Mouse (Mus musculus): Measurements from ENCODE around the gene Bricd5. TPM values are rescaled to one million over a fixed set of nuclear protein-coding genes. Genes with fewer than 3 reads are reported as not detected.
A peak's percentile ranks its signal among the peaks of the same experiment; 100 is the strongest.

Bricd5 gene
- polyA plus RNA-seq, 1 experiment from 2014 or later: not detected

DNA sequence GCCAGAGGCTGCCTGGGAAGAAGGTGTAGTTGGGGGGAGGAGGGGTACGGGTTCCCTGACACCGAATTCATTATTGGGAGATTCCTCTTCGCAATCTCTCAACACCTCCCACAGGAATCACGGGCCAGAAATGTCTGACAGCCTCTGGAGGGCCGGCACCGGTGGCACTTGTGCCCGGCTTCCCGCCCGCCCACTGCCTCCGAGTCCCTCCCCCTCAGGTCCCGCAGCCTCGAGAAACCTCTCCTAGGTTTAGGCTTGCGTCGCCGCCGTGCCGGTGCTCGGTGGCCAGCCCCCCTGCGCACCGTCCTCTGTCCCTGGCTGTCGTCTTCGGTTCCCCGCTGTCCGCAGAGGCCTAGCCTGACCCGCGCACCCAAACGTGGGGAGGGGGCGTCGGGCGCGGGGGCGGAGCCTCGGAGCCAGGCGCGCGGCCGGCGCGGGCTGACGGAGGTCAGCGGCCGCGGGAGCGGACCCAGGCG, 14.5 kb downstream of the Bricd5 start, which contains the start of gene Caskin1:
TSS of gene Caskin1 (plus strand) at position 416 of the 476 bp plus-strand sequence.
- ATAC-seq (ENCODE audit: low FRiP score, low TSS enrichment) (peak; percentile 57), DNase-seq (peak; percentile 82)
- H3K27ac ChIP-seq (replicated peaks; ENCODE audit: low read depth, low read length): peak within 1 kb of the TSS; percentile 96
- peak within 1 kb of the TSS; percentile 94 for H3K9ac ChIP-seq (replicated peaks; ENCODE audit: low read length)
- WGBS: under 1% methylated on average over 41 of the region's 45 CpGs
- H3K4me1 ChIP-seq (ENCODE audit: control insufficient read depth, insufficient read depth, low read length): peaks cover 23% of the 10 kb centered on the region
- H3K9me3 ChIP-seq (ENCODE audit: control insufficient read depth, low read length): no peaks in the 10 kb centered on the region
- H3K27me3 ChIP-seq (ENCODE audit: control insufficient read depth, insufficient read depth, low read length): no peaks in the 10 kb centered on the region
- peak within 1 kb of the TSS; percentile 74 for H3K4me2 ChIP-seq (ENCODE audit: low read length)
- H3K36me3 ChIP-seq (ENCODE audit: control insufficient read depth, insufficient read depth, low read length): no peaks in the 10 kb centered on the region
- peak within 1 kb of the TSS; percentile 93 for H3K4me3 ChIP-seq (replicated peaks; ENCODE audit: low read depth, low read length)

DNA sequence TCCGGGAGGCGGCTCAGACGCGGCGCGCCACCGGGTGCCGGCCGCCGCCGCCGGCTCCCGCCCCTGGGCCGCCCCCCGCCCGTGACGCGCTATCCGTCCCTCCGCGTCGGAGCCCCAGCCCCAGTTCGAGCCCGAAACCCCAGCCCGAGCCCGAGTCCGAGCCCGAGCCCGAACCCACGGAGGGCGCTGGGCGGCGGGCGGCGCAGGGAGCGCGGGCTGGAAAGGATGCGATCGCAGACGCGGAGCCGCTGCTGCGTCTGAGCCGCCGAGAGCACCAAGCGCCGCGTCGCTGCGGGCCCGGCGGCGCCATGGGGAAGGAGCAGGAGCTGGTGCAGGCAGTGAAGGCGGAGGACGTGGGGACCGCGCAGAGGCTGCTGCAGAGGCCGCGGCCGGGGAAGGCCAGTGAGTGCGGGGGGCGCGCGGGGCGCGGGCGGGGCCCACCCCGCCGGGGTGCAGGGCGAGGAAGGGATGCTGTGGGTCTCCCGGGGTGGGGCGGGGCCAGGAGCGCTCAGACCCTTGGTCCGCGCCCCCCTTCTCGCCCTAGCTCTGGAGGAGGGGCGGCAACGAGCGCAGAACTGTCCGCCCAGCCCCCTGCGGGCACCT, 15.1 kb downstream of the Bricd5 start:
- Histone ChIP-seq H3K4me2 (ENCODE audit: low read length) (peak overlapping the region; percentile 74), H3K27me3 (ENCODE audit: control insufficient read depth, insufficient read depth, low read length) (no peaks in the 10 kb centered on the region), H3K4me3 (replicated peaks; ENCODE audit: low read depth, low read length) (peak overlapping the region; percentile 93), H3K4me1 (ENCODE audit: control insufficient read depth, insufficient read depth, low read length) (peaks cover 23% of the 10 kb centered on the region), H3K9me3 (ENCODE audit: control insufficient read depth, low read length) (no peaks in the 10 kb centered on the region), H3K36me3 (ENCODE audit: control insufficient read depth, insufficient read depth, low read length) (no peaks in the 10 kb centered on the region), H3K9ac (replicated peaks; ENCODE audit: low read length) (peak overlapping the region; percentile 94), H3K27ac (replicated peaks; ENCODE audit: low read depth, low read length) (peak overlapping the region; percentile 96)
- ATAC-seq (ENCODE audit: low FRiP score, low TSS enrichment): peak; percentile 83
- DNase-seq: peak; percentile 82
- under 1% methylated on average over 44 of the region's 81 CpGs for WGBS

DNA sequence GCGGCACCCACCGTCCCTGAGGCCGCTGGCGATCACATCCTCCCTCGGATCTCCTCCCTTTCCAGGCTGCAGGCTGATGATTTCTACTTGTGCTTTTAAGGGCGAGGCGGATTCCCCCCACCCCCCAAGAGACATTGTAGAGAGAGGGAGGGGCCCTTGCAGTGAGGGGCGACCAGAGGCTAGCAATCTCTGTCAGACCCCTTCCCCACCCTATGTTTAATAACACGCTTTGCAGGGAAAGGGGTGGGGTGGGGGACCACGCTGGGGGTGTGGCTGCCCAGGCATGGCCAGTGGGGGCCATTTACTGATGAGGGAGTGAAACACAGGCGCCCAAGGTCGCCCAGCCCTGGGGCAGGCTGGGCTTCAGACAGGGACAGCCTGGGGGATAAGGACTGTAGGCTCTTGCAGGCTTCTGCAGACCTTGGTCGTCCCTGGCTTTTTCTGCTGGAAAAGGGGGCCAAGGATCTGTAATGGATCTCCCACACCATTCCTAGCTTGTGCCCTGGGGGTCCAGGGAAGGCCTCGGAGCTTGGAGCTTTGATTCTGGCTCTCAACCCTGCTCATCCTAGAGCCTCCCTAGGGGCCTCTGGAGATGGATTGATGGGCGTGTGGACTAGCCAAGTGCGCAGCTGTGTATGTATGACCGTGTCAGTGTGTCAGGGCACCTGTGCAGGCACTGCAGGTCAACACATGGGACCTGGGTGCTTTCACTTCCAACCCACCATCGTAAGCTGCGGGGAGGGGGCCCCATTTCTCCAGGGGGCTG, 15.8 kb downstream of the Bricd5 start:
- no peaks in the 10 kb centered on the region for H3K9me3 ChIP-seq (ENCODE audit: control insufficient read depth, low read length)
- peak overlapping the region; percentile 94 for H3K9ac ChIP-seq (replicated peaks; ENCODE audit: low read length)
- H3K4me2 ChIP-seq (ENCODE audit: low read length): peak overlapping the region; percentile 74
- 14% methylated on average over 16 of the region's 19 CpGs for WGBS
- no peaks in the 10 kb centered on the region for H3K36me3 ChIP-seq (ENCODE audit: control insufficient read depth, insufficient read depth, low read length)
- ATAC-seq (ENCODE audit: low FRiP score, low TSS enrichment): peak; percentile 41
- H3K27ac ChIP-seq (replicated peaks; ENCODE audit: low read depth, low read length): peak overlapping the region; percentile 96
- DNase-seq: peak; percentile 57
- H3K4me3 ChIP-seq (replicated peaks; ENCODE audit: low read depth, low read length): peak overlapping the region; percentile 93
- H3K4me1 ChIP-seq (ENCODE audit: control insufficient read depth, insufficient read depth, low read length): peaks cover 23% of the 10 kb centered on the region
- H3K27me3 ChIP-seq (ENCODE audit: control insufficient read depth, insufficient read depth, low read length): no peaks in the 10 kb centered on the region

DNA sequence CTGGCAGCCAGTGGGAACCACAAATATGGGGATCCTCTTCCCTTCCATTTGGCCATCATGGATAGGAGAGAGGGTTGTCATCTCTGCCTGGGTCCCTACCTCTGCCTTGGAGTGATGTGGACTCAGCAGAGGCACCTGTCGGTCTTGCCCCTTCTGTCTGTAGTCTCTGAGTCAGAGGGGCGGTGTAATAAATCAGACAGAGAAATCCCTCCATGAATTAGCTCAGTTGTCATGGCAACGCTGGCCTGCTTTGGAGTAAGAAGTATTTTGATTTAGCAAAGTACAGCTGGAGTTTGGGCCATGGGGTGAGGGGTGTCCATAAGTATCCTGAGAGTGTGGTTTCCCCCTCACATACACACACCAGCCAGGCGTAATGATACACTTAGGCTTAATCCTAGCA, 16.7 kb downstream of the Bricd5 start:
- ATAC-seq (ENCODE audit: low FRiP score, low TSS enrichment) (no peak), DNase-seq (peak; percentile 74)
- no peaks in the 10 kb centered on the region for H3K9me3 ChIP-seq (ENCODE audit: control insufficient read depth, low read length)
- H3K27me3 ChIP-seq (ENCODE audit: control insufficient read depth, insufficient read depth, low read length): no peaks in the 10 kb centered on the region
- peak overlapping the region; percentile 74 for H3K4me2 ChIP-seq (ENCODE audit: low read length)
- 51% methylated on average over 4 of the region's 4 CpGs for WGBS
- H3K4me3 ChIP-seq (replicated peaks; ENCODE audit: low read depth, low read length): no peak overlapping the region
- peak overlapping the region; percentile 94; the same call in 1 of the 2 replicates for H3K9ac ChIP-seq (replicated peaks; ENCODE audit: low read length)
- H3K27ac ChIP-seq (replicated peaks; ENCODE audit: low read depth, low read length): peak overlapping the region; percentile 96; the same call in 1 of the 2 replicates
- no peaks in the 10 kb centered on the region for H3K36me3 ChIP-seq (ENCODE audit: control insufficient read depth, insufficient read depth, low read length)
- peaks cover 23% of the 10 kb centered on the region for H3K4me1 ChIP-seq (ENCODE audit: control insufficient read depth, insufficient read depth, low read length)

DNA sequence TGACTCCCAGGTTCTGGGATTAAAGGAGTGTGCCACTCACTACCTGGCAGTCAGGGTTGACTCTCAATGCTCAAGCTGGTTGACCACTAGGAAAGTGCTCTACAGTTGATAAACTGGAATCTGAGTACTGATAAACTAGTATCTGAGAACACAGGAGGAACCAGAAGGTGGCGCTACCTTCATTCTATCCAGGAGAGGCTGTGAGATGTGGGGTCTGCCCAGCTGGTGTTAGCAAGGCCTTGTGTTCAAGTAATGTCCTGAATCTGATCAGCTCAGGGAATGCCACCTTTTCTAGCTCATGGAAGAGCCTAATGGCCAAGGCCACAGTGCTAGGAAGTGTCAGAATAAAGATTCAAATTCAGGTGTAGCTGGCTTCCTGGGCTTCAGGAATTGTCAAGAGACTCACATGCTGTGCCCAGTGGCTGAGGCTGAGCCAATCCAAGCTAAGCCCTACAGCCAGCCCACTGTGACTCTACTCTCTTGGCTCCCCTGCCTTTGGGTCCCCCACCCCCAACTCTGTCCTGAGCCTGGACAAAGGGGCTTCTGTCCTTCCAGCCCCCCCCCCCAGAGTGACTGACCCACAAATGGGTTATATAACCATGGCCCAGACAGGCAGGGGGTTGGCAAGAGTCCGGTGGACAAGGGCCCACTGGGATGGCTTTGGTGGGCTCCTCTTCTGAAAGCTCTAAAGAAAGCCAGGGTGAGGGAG, 21.1 kb downstream of the Bricd5 start:
- DNase-seq (peak; percentile 76), ATAC-seq (ENCODE audit: low FRiP score, low TSS enrichment) (no peak)
- no peak overlapping the region for H3K4me2 ChIP-seq (ENCODE audit: low read length)
- no peak overlapping the region for H3K27ac ChIP-seq (replicated peaks; ENCODE audit: low read depth, low read length)
- H3K9ac ChIP-seq (replicated peaks; ENCODE audit: low read length): no peak overlapping the region
- H3K9me3 ChIP-seq (ENCODE audit: control insufficient read depth, low read length): no peaks in the 10 kb centered on the region
- peaks cover 11% of the 10 kb centered on the region for H3K4me1 ChIP-seq (ENCODE audit: control insufficient read depth, insufficient read depth, low read length)
- H3K4me3 ChIP-seq (replicated peaks; ENCODE audit: low read depth, low read length): no peak overlapping the region
- 43% methylated on average over 2 of the region's 2 CpGs for WGBS
- peaks cover 42% of the 10 kb centered on the region for H3K36me3 ChIP-seq (ENCODE audit: control insufficient read depth, insufficient read depth, low read length)
- no peaks in the 10 kb centered on the region for H3K27me3 ChIP-seq (ENCODE audit: control insufficient read depth, insufficient read depth, low read length)

DNA sequence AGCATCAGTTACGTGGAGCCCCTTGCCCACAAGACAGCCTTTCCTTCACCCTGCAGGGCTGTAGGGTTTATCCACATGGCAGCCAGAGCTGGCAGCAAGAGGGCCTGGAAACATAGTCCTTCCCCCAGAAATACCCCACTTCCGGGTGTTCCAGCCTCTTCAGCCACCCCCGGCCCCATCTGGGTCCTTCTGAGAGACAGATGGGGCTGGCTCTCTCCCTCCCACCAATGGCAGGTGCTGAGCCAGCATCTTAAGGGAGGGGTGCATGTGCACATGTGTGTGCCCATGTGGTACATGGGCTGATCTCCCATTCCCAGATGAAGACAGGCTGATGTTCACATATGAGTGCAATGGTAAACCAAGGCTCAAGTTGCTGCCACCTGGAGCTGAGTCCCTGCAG, 21.8 kb downstream of the Bricd5 start:
- 75% methylated on average over 3 of the region's 3 CpGs for WGBS
- Histone ChIP-seq H3K27me3 (ENCODE audit: control insufficient read depth, insufficient read depth, low read length) (no peaks in the 10 kb centered on the region), H3K27ac (replicated peaks; ENCODE audit: low read depth, low read length) (no peak overlapping the region), H3K4me3 (replicated peaks; ENCODE audit: low read depth, low read length) (no peak overlapping the region), H3K9me3 (ENCODE audit: control insufficient read depth, low read length) (no peaks in the 10 kb centered on the region), H3K9ac (replicated peaks; ENCODE audit: low read length) (no peak overlapping the region), H3K36me3 (ENCODE audit: control insufficient read depth, insufficient read depth, low read length) (peaks cover 49% of the 10 kb centered on the region), H3K4me1 (ENCODE audit: control insufficient read depth, insufficient read depth, low read length) (peaks cover 4% of the 10 kb centered on the region), H3K4me2 (ENCODE audit: low read length) (no peak overlapping the region)
- no peak for DNase-seq
- ATAC-seq (ENCODE audit: low FRiP score, low TSS enrichment): no peak

DNA sequence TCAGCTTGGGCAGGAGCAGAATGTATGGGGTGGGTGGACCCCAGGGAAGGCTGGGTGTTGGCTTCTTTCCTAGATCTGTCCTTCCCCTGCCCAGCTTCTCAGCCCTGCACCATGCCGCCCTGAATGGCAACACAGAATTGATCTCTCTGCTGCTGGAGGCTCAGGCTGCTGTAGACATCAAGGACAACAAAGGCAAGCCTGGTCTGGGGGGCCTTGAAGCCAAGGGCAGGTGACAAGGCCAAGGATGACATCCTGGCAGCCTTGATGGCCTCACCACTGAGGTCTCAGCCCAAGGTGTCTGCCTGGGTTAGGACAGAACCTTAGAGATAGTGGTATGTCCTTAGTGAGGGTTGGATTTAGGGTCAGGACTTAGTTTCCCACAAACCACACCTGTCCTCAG, 22.3 kb downstream of the Bricd5 start:
- Histone ChIP-seq H3K27me3 (ENCODE audit: control insufficient read depth, insufficient read depth, low read length) (no peaks in the 10 kb centered on the region), H3K4me1 (ENCODE audit: control insufficient read depth, insufficient read depth, low read length) (no peaks in the 10 kb centered on the region), H3K27ac (replicated peaks; ENCODE audit: low read depth, low read length) (no peak overlapping the region), H3K4me3 (replicated peaks; ENCODE audit: low read depth, low read length) (no peak overlapping the region), H3K4me2 (ENCODE audit: low read length) (no peak overlapping the region), H3K36me3 (ENCODE audit: control insufficient read depth, insufficient read depth, low read length) (peaks cover 54% of the 10 kb centered on the region), H3K9ac (replicated peaks; ENCODE audit: low read length) (no peak overlapping the region), H3K9me3 (ENCODE audit: control insufficient read depth, low read length) (no peaks in the 10 kb centered on the region)
- ATAC-seq (ENCODE audit: low FRiP score, low TSS enrichment) (no peak), DNase-seq (no peak)
- WGBS: 93% methylated on average over 1 of the region's 1 CpGs

DNA sequence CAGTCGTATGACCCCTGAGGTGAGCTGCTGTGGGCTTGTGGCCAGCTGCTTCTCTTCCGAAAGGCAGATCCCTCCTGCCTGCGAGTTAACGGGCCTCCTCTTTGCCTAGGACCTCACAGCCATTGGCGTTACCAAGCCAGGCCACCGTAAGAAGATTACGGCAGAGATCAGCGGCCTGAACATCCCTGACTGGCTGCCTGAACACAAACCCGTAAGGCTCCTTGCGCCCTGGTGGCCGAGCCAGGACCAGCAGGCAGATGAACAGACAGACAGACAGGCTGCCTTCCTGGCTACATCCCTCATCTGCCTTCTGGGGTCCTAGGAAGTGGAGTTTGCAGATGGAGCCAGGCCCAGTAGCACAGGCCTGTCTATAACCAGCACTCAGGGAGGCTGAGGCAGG, 28.5 kb downstream of the Bricd5 start:
- ATAC-seq (ENCODE audit: low FRiP score, low TSS enrichment) (no peak), DNase-seq (no peak)
- no peak overlapping the region for H3K4me3 ChIP-seq (replicated peaks; ENCODE audit: low read depth, low read length)

More for the DNA sequence above, 28.5 kb downstream of the Bricd5 start:
- Histone ChIP-seq H3K36me3 (ENCODE audit: control insufficient read depth, insufficient read depth, low read length) (peaks cover 99% of the 10 kb centered on the region), H3K9me3 (ENCODE audit: control insufficient read depth, low read length) (no peaks in the 10 kb centered on the region), H3K4me1 (ENCODE audit: control insufficient read depth, insufficient read depth, low read length) (no peaks in the 10 kb centered on the region), H3K4me2 (ENCODE audit: low read length) (no peak overlapping the region), H3K9ac (replicated peaks; ENCODE audit: low read length) (no peak overlapping the region), H3K27me3 (ENCODE audit: control insufficient read depth, insufficient read depth, low read length) (no peaks in the 10 kb centered on the region), H3K27ac (replicated peaks; ENCODE audit: low read depth, low read length) (no peak overlapping the region)
- 36% methylated on average over 11 of the region's 11 CpGs for WGBS

Data from midbrain, embryonic 14.5 days (tissue).